Mouse (Mus musculus) heart, postnatal 0 days (tissue): Measurements from ENCODE around the gene Ntn5.
A peak's percentile ranks its signal among the peaks of the same experiment; 100 is the strongest.

Source experiments
- CTCF ChIP-seq: IDR thresholded peaks from 2 replicates; pipeline ENCODE4 v1.5.1; 2016; ENCODE audit warnings: antibody characterized with exemption, control low read depth, low read depth
- EP300 ChIP-seq: IDR thresholded peaks from 2 replicates; pipeline ENCODE4 v1.6.1; 2016; ENCODE audit warnings: antibody characterized with exemption, low read depth

DNA sequence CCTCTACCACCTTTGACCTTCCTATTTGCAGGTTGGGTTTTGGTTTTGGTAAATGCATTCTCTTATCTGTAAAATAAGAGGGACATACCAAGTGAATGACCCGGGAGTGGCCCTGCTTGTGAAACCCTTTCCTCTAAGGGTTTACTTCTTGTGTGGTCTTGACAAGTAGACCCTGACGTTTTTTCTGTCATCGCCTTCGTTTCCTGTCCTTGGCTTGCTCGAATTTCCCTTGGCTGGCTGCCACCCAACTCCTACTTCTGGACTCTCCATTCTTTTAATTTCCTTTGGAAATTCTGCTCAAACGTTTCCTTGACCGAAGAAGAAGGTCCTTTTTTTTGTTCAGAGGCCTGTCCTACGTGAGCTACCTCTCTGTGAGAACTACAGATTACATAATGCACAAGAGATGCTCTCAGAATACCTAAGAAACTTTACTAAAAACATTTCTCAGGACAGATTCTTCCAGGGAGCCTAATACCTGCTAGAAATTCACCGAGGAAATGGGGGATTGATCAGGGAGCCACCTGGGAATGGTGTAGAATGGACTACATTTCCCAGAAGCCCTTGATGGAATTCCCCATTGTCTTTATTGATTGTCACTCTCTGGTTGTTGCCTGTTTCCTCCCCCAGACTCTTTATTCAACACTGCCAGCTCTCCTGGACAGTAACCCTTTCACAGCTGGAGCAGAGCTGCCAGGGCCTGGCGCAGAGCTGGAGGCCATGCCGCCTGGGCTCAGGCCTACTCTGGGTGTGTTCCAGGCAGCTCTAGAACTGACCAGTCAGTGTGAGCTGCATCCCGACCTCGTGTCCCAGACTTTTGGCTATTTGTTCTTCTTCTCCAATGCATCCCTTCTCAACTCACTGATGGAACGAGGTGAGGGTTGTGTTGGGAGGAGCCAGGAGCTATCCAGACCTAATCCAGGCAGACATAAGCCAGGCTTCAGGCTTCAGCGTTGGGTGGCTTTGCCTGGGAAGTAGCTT, 47.8 kb upstream of the Ntn5 start:
- TF ChIP-seq EP300 (peak; percentile 35; the same call in 1 of the 2 replicates), CTCF (no peak)
